Mouse (Mus musculus) spleen, adult 2 months (tissue): ENCODE data around the gene Kmt2e.

Experiments used
- CTCF ChIP-seq: fragments of 200-500 bp; IDR thresholded peaks from 2 replicates; pipeline ENCODE4 v1.5.1; 2011; ENCODE audit warnings: mild to moderate bottlenecking, inconsistent platforms; ENCODE audit not compliant: insufficient read depth, insufficient read length, insufficient replicate concordance; ENCODE audit errors: extremely low read depth
- POLR2A ChIP-seq: fragments of 200-500 bp; IDR thresholded peaks from 2 replicates; pipeline ENCODE4 v1.6.1; 2011; ENCODE audit warnings: low read depth, low read length, inconsistent platforms

DNA sequence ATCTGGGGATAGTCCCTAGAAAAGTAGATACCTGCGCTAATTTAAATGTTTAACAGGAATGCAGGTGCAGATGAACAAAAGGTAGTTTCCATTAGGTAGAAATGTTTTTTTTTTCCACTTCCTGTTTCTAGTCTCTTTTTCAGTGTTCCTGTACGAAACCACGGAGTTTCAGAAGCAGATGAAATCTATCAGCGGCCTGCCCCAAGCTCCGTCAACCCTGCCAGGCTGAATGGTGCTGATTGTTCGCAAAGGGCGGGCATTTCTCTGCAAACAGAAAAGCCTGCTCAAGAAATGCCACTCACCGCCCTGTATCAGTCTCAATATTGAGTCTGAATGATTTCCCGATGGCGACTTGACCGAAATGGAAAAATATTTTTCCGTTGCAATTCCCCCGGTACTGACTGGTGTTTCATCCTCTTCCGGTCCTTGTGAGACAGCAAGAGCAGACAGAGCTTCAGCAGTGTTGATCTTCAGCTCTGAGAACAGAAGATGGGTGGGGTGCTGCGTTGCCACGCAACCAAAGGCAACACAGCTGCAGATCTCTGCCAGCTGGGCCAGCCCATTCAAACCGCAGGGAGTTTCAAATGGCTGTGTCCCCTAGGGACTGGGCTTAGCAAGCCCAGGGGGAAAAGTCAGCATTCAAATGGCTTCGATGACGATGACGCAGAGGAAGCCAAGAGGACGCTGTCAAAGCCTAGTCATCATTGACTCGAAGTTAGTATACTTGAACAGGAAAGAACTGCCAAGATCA is 47.5 kb upstream of the Kmt2e start:
- TF ChIP-seq POLR2A (no peak), CTCF (no peak)
